Mouse (Mus musculus): ENCODE measurements around the gene Acvrl1.

GRCm38 (mm10) chr15:101092829-101093648, 35.3 kb upstream of the Acvrl1 start:
- TF ChIP-seq CTCF (IDR thresholded peaks at IDR 0.05; ENCODE audit: low read depth) = no peak
- TF ChIP-seq EP300 (IDR thresholded peaks at IDR 0.05; ENCODE audit: low read depth) = no peak
